Mouse (Mus musculus) frontal cortex, postnatal 25 days (tissue): ENCODE measurements around the gene Ncapd2.

Experiments used
- DNase-seq, 2 experiments: peaks; one replicate each; pipeline ENCODE4 v3.0.0; 2022; ENCODE audit warnings: low spot score in 2 of 2

Gene Ncapd2

GRCm38 (mm10) chr6:125215148-125215954 lies 23.9 kb upstream of the Ncapd2 start, which contains the start of gene Vamp1:
Gene Vamp1, plus strand, starts transcription at chr6:125215551.
- peak; percentile 88 to 90 for DNase-seq

GRCm38 (mm10) chr6:125213715-125214114 lies 22.2 kb upstream of the Ncapd2 start:
- no peak for DNase-seq

- DNase-seq: no peak
These were observed 21.6 kb upstream of the Ncapd2 start for GRCm38 (mm10) chr6:125213129-125213528.

GRCm38 (mm10) chr6:125212621-125213020 lies 21.1 kb upstream of the Ncapd2 start:
- no peak for DNase-seq

- DNase-seq: no peak
These were observed 18.9 kb upstream of the Ncapd2 start for GRCm38 (mm10) chr6:125210436-125210835.

GRCm38 (mm10) chr6:125197166-125197565 lies 5.7 kb upstream of the Ncapd2 start:
- no peak for DNase-seq

- DNase-seq: no peak
These were observed 4.8 kb upstream of the Ncapd2 start for GRCm38 (mm10) chr6:125196301-125196700.

GRCm38 (mm10) chr6:125195541-125196075 lies 4.1 kb upstream of the Ncapd2 start:
- no peak for DNase-seq

- no peak for DNase-seq
These were observed 1.9 kb upstream of the Ncapd2 start for GRCm38 (mm10) chr6:125193390-125193789.

- no peak for DNase-seq
These were observed 1.3 kb upstream of the Ncapd2 start for GRCm38 (mm10) chr6:125192841-125193240.

GRCm38 (mm10) chr6:125192016-125192714 lies 664 bp upstream of the Ncapd2 start:
- DNase-seq: peak; percentile 78 to 85

GRCm38 (mm10) chr6:125190816-125191215 lies 685 bp downstream of the Ncapd2 start:
- DNase-seq: no peak

GRCm38 (mm10) chr6:125186203-125186602 lies 5.3 kb downstream of the Ncapd2 start:
- no peak for DNase-seq

GRCm38 (mm10) chr6:125182133-125182532 lies 9.4 kb downstream of the Ncapd2 start:
- DNase-seq: no peak

- no peak for DNase-seq
These were observed 11.9 kb downstream of the Ncapd2 start for GRCm38 (mm10) chr6:125179601-125180000.

- no peak for DNase-seq
These were observed 16.0 kb downstream of the Ncapd2 start for GRCm38 (mm10) chr6:125175469-125175868.

- DNase-seq: no peak
These were observed 18.2 kb downstream of the Ncapd2 start for GRCm38 (mm10) chr6:125173256-125173655.

- no peak for DNase-seq
These were observed 19.0 kb downstream of the Ncapd2 start for GRCm38 (mm10) chr6:125172474-125172873.

GRCm38 (mm10) chr6:125170194-125170593 lies 21.3 kb downstream of the Ncapd2 start:
- DNase-seq: no peak

GRCm38 (mm10) chr6:125168086-125168485 lies 23.4 kb downstream of the Ncapd2 start:
- no peak for DNase-seq

GRCm38 (mm10) chr6:125166861-125167650 lies 24.4 kb downstream of the Ncapd2 start:
- no peak for DNase-seq
